ENCODE assay signal across 20 mouse cellular contexts in the genomic region with DNA sequence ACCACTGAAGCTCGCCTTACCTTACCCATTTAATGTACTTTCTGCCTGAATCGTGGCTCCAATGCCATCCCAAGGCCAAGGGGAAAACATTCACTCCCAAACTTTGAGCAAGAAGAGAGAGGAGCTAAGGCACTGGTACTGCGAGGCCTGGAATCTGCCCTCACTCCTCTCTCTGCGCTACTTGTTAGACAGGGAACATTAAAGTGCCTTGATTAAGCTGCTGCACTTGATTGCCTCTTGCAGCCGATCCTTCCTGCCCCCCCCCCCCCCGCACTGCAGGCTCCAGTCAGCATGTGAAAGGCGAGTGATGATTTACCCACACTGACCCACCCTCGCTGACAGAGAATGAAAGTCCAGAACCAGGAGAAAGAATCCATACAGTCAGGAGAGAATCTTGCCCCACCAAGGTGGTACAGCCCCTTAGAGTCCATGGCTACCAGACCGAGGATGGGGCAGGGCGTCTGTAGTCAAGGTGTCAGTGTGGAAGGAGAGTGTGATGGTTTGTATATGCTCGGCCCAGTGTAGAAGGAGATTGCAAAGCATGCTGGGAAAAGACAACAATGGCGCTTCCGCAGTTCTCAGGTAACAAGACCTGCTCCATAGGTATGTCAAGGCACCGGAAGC.
"Had no signal": no experiment of that assay in that cellular context is flagged by ENCODE, and none has a peak within 500 bp of the region (broad histone marks: within the 10 kb centered on the region; RNA-seq: fewer than 3 reads in every experiment).

No protein-coding gene starts in this region.

- H3K9me3 ChIP-seq: limb, embryonic 12.5 days; limb, embryonic 15.5 days; neural tube, embryonic 13.5 days had no signal

- H3K4me2 ChIP-seq: limb, embryonic 12.5 days; limb, embryonic 15.5 days; liver, embryonic 11.5 days; lung, embryonic 14.5 days; midbrain, embryonic 11.5 days; neural tube, embryonic 13.5 days had no signal

- H3K27me3 ChIP-seq: limb, embryonic 12.5 days; limb, embryonic 15.5 days; neural tube, embryonic 13.5 days had no signal

- H3K36me3 ChIP-seq: limb, embryonic 12.5 days; limb, embryonic 15.5 days; neural tube, embryonic 13.5 days had no signal

- DNase-seq: kidney, adult 8-10 months; kidney, postnatal 4 days; left cerebral cortex, postnatal 4 days; liver, postnatal 0 days; lung, embryonic 14.5 days; midbrain, embryonic 14.5 days; retina, postnatal 1 day; right cerebral cortex, postnatal 25 days; spleen, adult 18-20 months; thymus, adult 2 months; thymus, postnatal 14 days; thymus, postnatal 4 days had no signal

- H3K4me3 ChIP-seq: limb, embryonic 12.5 days; limb, embryonic 15.5 days; neural tube, embryonic 13.5 days had no signal

- ATAC-seq: intestine, postnatal 0 days; liver, postnatal 0 days had no signal

- H3K27ac ChIP-seq: limb, embryonic 12.5 days; limb, embryonic 15.5 days; liver, embryonic 14.5 days; macrophage; neural tube, embryonic 13.5 days had no signal

- H3K4me1 ChIP-seq: limb, embryonic 12.5 days; limb, embryonic 15.5 days had no signal

- H3K9ac ChIP-seq: limb, embryonic 12.5 days; limb, embryonic 15.5 days; liver, embryonic 14.5 days; liver, postnatal 0 days; lung, embryonic 14.5 days; neural tube, embryonic 13.5 days had no signal
